Mouse (Mus musculus) thymus, postnatal 10 days (tissue): ENCODE results near the gene Ahsa2.
"Not testable (repeated sequence)": the region's sequence is repeated elsewhere in the genome, so short reads cannot be mapped to it uniquely, and the experiment has no call there.

Experiments used
- DNase-seq, 2 experiments: peaks; one replicate each; pipeline ENCODE4 v3.0.0; 2021; ENCODE audit warnings: low spot score in 2 of 2

The Ahsa2 gene

GRCm38 (mm10) chr11:23497718-23498509 is at the start of gene Ahsa2:
Gene Ahsa2, minus strand, starts transcription at chr11:23498030.
- DNase-seq = peak; percentile 94 to 98

- no peak for DNase-seq
Measured at GRCm38 (mm10) chr11:23537446-23537845, 39.6 kb upstream of the Ahsa2 start.

GRCm38 (mm10) chr11:23520473-23521205 is 22.8 kb upstream of the Ahsa2 start, which contains the start of gene 1700093K21Rik:
Gene 1700093K21Rik, minus strand, starts transcription at chr11:23521155.
- no peak for DNase-seq

- no peak for DNase-seq
Measured at GRCm38 (mm10) chr11:23518981-23519380, 21.2 kb upstream of the Ahsa2 start.

GRCm38 (mm10) chr11:23515315-23515714 is 17.5 kb upstream of the Ahsa2 start:
- no peak for DNase-seq

- DNase-seq = not testable (repeated sequence)
Measured at GRCm38 (mm10) chr11:23514785-23515184, 17.0 kb upstream of the Ahsa2 start.

GRCm38 (mm10) chr11:23504801-23505200 is 7.0 kb upstream of the Ahsa2 start:
- DNase-seq = not testable (repeated sequence)

- no peak for DNase-seq
Measured at GRCm38 (mm10) chr11:23498609-23499008, 779 bp upstream of the Ahsa2 start.

GRCm38 (mm10) chr11:23497335-23497717 is 504 bp downstream of the Ahsa2 start:
- peak in 1 of 2 experiments; percentile 45 for DNase-seq

- no peak for DNase-seq
Measured at GRCm38 (mm10) chr11:23496661-23497060, 1.2 kb downstream of the Ahsa2 start.

GRCm38 (mm10) chr11:23495231-23495630 is 2.6 kb downstream of the Ahsa2 start:
- DNase-seq = no peak

GRCm38 (mm10) chr11:23492048-23492790 is 5.6 kb downstream of the Ahsa2 start:
- DNase-seq = no peak

GRCm38 (mm10) chr11:23489955-23490354 is 7.9 kb downstream of the Ahsa2 start:
- DNase-seq = no peak

GRCm38 (mm10) chr11:23465862-23466261 is 32.0 kb downstream of the Ahsa2 start:
- not testable (repeated sequence) for DNase-seq
